In genomic region chr12:72235621-72236351, GRCm38 (mm10) we compare ENCODE assay signal across 10 mouse cellular contexts. TPM values are rescaled to one million over a fixed set of nuclear protein-coding genes. Genes with fewer than 3 reads are reported as not detected.
DNase-seq lines count a peak whose midpoint lies in the region; ATAC-seq lines count a peak whose summit lies in the region.
"Had no signal": no experiment of that assay in that cellular context is flagged by ENCODE, and none has a peak within 500 bp of the region (broad histone marks: within the 10 kb centered on the region; RNA-seq: fewer than 3 reads in every experiment).

No protein-coding gene starts in this region.

- ATAC-seq in heart, embryonic 14.5 days (ENCODE audit: insufficient number of reproducible peaks, insufficient read depth, low FRiP score, low read depth): no peak
- ATAC-seq in forebrain, embryonic 11.5 days (replicated peaks; ENCODE audit: low FRiP score): no peak

- H3K27me3 ChIP-seq in heart, embryonic 14.5 days (ENCODE audit: control insufficient read depth, insufficient read depth, low read length): peaks cover 27% of the 10 kb centered on the region
- peaks cover 8% of the 10 kb centered on the region; the same call in 1 of the 2 replicates for H3K27me3 ChIP-seq in forebrain, embryonic 11.5 days (ENCODE audit: control insufficient read depth, insufficient read depth, low read length)

- peak overlapping the region; percentile 62 for H3K9ac ChIP-seq in heart, embryonic 14.5 days (ENCODE audit: low read length)
- H3K9ac ChIP-seq in forebrain, embryonic 11.5 days (ENCODE audit: low read length): peak overlapping the region; percentile 88

- H3K4me1 ChIP-seq in heart, embryonic 14.5 days (ENCODE audit: control insufficient read depth in 2 of 2, insufficient read depth in 2 of 2, low read length in 2 of 2): peaks cover 2 to 7% of the 10 kb centered on the region in 2 experiments; a peak in 1 of 4 replicates
- H3K4me1 ChIP-seq in forebrain, embryonic 11.5 days (replicated peaks; ENCODE audit: control insufficient read depth, insufficient read depth, low read length): 0 out of 2 replicates have a peak, but pooled peaks cover 2% of the 10 kb centered on the region

- no peaks in the 10 kb centered on the region for H3K9me3 ChIP-seq in heart, embryonic 14.5 days (ENCODE audit: control insufficient read depth, low read length)
- no peaks in the 10 kb centered on the region for H3K9me3 ChIP-seq in forebrain, embryonic 11.5 days (ENCODE audit: control insufficient read depth, low read length)
- H3K9me3 ChIP-seq: G1E had no signal

- H3K4me2 ChIP-seq in heart, embryonic 14.5 days (ENCODE audit: low read length): peak overlapping the region; percentile 91
- H3K4me2 ChIP-seq in forebrain, embryonic 11.5 days (ENCODE audit: low read depth, low read length, severe bottlenecking): peak overlapping the region; percentile 67

- no peak overlapping the region for H3K27ac ChIP-seq in heart, embryonic 14.5 days (replicated peaks in 1 of 2; ENCODE audit: control insufficient read depth in 1 of 2, insufficient read depth in 1 of 2, low read depth in 2 of 2, low read length in 2 of 2)
- H3K27ac ChIP-seq in forebrain, embryonic 11.5 days (ENCODE audit: low read depth, low read length): peak overlapping the region; percentile 38

- no peaks in the 10 kb centered on the region for H3K36me3 ChIP-seq in heart, embryonic 14.5 days (ENCODE audit: control insufficient read depth, insufficient read depth, low read length)
- H3K36me3 ChIP-seq in forebrain, embryonic 11.5 days (ENCODE audit: control insufficient read depth, insufficient read depth, low read length): no peaks in the 10 kb centered on the region
- H3K36me3 ChIP-seq: G1E had no signal

- DNase-seq in heart, adult 18-20 months: no peak
- peak; percentile 17 for DNase-seq in ZHBTc4 (ENCODE audit: low read depth, low spot score)
- DNase-seq in forebrain, embryonic 11.5 days (ENCODE audit: low spot score): no peak
- peak; percentile 23 for DNase-seq in mesoderm, embryonic 11.5 days (ENCODE audit: low read depth, low spot score)
- DNase-seq in thymus, adult 18-20 months: no peak
- no peak for DNase-seq in adrenal gland, postnatal 36 days
- DNase-seq in adrenal gland, postnatal 14 days: no peak

- WGBS in heart, embryonic 14.5 days: 70% methylated on average over 12 of the region's 12 CpGs
- 29% methylated on average over 12 of the region's 12 CpGs for WGBS in forebrain, embryonic 11.5 days

- H3K4me3 ChIP-seq in heart, embryonic 14.5 days (ENCODE audit: control insufficient read depth in 1 of 2, insufficient read depth in 1 of 2, low read depth in 1 of 2, low read length in 2 of 2): peak overlapping the region; percentile 52
- H3K4me3 ChIP-seq in forebrain, embryonic 11.5 days (ENCODE audit: low read depth, low read length): peak overlapping the region; percentile 56

RNA-seq across cellular contexts. Expression of gene Ccdc175, which starts 51.0 kb away (rescaled TPM):
- not detected in 2 replicates for polyA plus RNA-seq in heart, embryonic 14.5 days (2014; fragmentation: Nextera tagmentation; extraction: Ambion mirVana)
- not detected for total RNA-seq in heart, adult 18-20 months (2021)
- 0.07 TPM in 1 of 2 replicates, not detected in the other for polyA plus RNA-seq in forebrain, embryonic 11.5 days (2014; fragmentation: Nextera tagmentation; extraction: Ambion mirVana)
- not detected for total RNA-seq in adrenal gland, postnatal 36 days (2021)
- not detected in 2 replicates for total RNA-seq in adrenal gland, postnatal 14 days (2021)
- total RNA-seq: G1E; hematopoietic stem cell, adult 5-6 weeks had no signal
- polyA plus RNA-seq: G1E had no signal

Comparison
In these comparisons a context has a peak if more than half of its experiments do, and no peak if none do; other contexts are left out.
1. DNase-seq: peak in ZHBTc4 (single experiment) and mesoderm, embryonic 11.5 days (single experiment); none in heart, adult 18-20 months (0 of 2), forebrain, embryonic 11.5 days (single experiment), thymus, adult 18-20 months (0 of 2), adrenal gland, postnatal 36 days (0 of 2) and adrenal gland, postnatal 14 days (single experiment).